18 mouse cellular contexts compared by ENCODE assay signal in the genomic region with DNA sequence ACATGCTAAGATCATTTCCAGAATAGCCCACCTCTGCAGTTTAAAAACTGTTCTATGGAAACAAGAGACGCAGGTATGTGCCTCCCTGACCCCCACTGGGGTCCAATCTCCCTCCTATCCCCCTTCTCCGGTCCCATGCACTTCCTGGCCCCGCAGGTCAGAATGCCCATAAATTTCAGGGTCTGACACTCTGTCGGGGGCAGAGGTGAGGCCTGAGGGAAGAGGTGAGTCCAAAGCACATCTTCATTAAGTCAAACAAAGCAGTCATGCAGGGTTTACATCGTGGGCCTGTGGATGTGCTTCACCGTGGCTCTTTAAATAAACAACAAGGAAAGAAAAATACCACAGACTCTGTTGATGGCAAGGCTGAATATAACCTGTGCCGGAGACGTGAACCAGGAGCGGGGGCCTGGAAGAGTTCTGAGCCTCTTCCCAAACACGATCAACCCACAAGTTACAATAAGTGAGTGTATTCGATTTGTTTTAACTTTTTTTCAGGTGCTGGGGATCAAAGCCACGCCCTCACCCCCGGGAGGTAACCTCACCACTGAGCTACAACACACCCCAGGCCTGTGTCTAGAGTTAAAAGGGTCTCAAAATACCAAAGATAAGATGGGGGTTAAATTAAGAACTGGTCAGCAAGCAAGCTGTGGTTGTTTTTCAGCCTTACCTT. TPM values are rescaled to one million over a fixed set of nuclear protein-coding genes. Genes with fewer than 3 reads are reported as not detected.
DNase-seq lines count a peak whose midpoint lies in the region; ATAC-seq and TF ChIP-seq lines count a peak whose summit lies in the region.
"Had no signal": no experiment of that assay in that cellular context is flagged by ENCODE, and none has a peak within 500 bp of the region (broad histone marks: within the 10 kb centered on the region; RNA-seq: fewer than 3 reads in every experiment).

No protein-coding gene starts in this region.

- in situ Hi-C loops in ES-E14 (cut with MboI; ENCODE audit: low sequenced_read_pairs in 2 of 2, unreplicated experiment in 2 of 2) = loop anchor here in 1 of 2 experiments (25.0 kb wide), 1 partner anchor 893 kb away; no protein-coding TSS in a partner anchor

- peak; percentile 86 for ATAC-seq in kidney, embryonic 16.5 days (ENCODE audit: low FRiP score, low TSS enrichment)
- ATAC-seq in limb, embryonic 11.5 days (ENCODE audit: insufficient number of reproducible peaks, low FRiP score, low TSS enrichment, low read depth) = no peak
- ATAC-seq: forebrain, embryonic 16.5 days; intestine, embryonic 15.5 days had no signal

- no peak overlapping the region for H3K9ac ChIP-seq in heart, adult 2 months (ENCODE audit: low read depth, low read length)
- H3K9ac ChIP-seq in kidney, embryonic 16.5 days (replicated peaks; ENCODE audit: low read length) = no peak overlapping the region
- 0 out of 2 replicates have a peak overlapping the region, but pooled peaks have one; percentile 5 for H3K9ac ChIP-seq in ES-E14 (ENCODE audit: insufficient read depth, low read depth, low read length, poor library complexity, severe bottlenecking)
- no peak overlapping the region for H3K9ac ChIP-seq in limb, embryonic 11.5 days (ENCODE audit: low read length)
- H3K9ac ChIP-seq: intestine, embryonic 15.5 days; neural tube, embryonic 13.5 days; stomach, embryonic 15.5 days had no signal

- peak overlapping the region; percentile 6; the same call in 1 of the 2 replicates for H3K4me3 ChIP-seq in heart, embryonic 10.5 days
- no peak overlapping the region for H3K4me3 ChIP-seq in heart, adult 2 months
- H3K4me3 ChIP-seq in kidney, embryonic 16.5 days (ENCODE audit: low read length) = no peak overlapping the region
- H3K4me3 ChIP-seq in ES-E14 (ENCODE audit: insufficient read depth in 1 of 2, low read depth in 1 of 2, low read length in 2 of 2, poor library complexity in 1 of 2, severe bottlenecking in 1 of 2) = 0 out of 4 replicates have a peak overlapping the region, but pooled peaks of 1 of the 2 experiments have one; percentile 10
- no peak overlapping the region for H3K4me3 ChIP-seq in limb, embryonic 11.5 days (ENCODE audit: low read depth, low read length)
- H3K4me3 ChIP-seq: intestine, embryonic 15.5 days; neural tube, embryonic 13.5 days; stomach, embryonic 15.5 days had no signal

- H3K36me3 ChIP-seq in heart, embryonic 10.5 days = no peaks in the 10 kb centered on the region
- no peaks in the 10 kb centered on the region for H3K36me3 ChIP-seq in heart, adult 2 months (ENCODE audit: control insufficient read depth, insufficient read depth, low read length)
- H3K36me3 ChIP-seq in kidney, embryonic 16.5 days (ENCODE audit: insufficient read depth, low read length) = no peaks in the 10 kb centered on the region
- H3K36me3 ChIP-seq in ES-E14 (ENCODE audit: control insufficient read depth, insufficient read depth, low read length, poor library complexity, severe bottlenecking) = no peaks in the 10 kb centered on the region
- H3K36me3 ChIP-seq in limb, embryonic 11.5 days (ENCODE audit: control insufficient read depth, insufficient read depth, low read length) = no peaks in the 10 kb centered on the region
- H3K36me3 ChIP-seq: intestine, embryonic 15.5 days; neural tube, embryonic 13.5 days; stomach, embryonic 15.5 days had no signal

- H3K4me2 ChIP-seq in kidney, embryonic 16.5 days (replicated peaks; ENCODE audit: low read depth, low read length) = no peak overlapping the region
- H3K4me2 ChIP-seq in limb, embryonic 11.5 days (ENCODE audit: low read depth, severe bottlenecking) = no peak overlapping the region
- H3K4me2 ChIP-seq: intestine, embryonic 15.5 days; liver, embryonic 11.5 days; neural tube, embryonic 13.5 days; stomach, embryonic 15.5 days had no signal

- H3K9me3 ChIP-seq in heart, embryonic 10.5 days = no peaks in the 10 kb centered on the region
- H3K9me3 ChIP-seq in kidney, embryonic 16.5 days (ENCODE audit: low read length) = no peaks in the 10 kb centered on the region
- H3K9me3 ChIP-seq in ES-E14 (ENCODE audit: control insufficient read depth, insufficient read depth, low read depth, low read length) = no peaks in the 10 kb centered on the region
- no peaks in the 10 kb centered on the region for H3K9me3 ChIP-seq in limb, embryonic 11.5 days (ENCODE audit: control insufficient read depth, low read length)
- H3K9me3 ChIP-seq: intestine, embryonic 15.5 days; neural tube, embryonic 13.5 days; stomach, embryonic 15.5 days had no signal

- intact Hi-C loops in heart, adult 2 months (cut with DNase I) = no loop called here
- intact Hi-C loops in left cerebral cortex, postnatal 10 days (cut with DNase I) = no loop called here

- no peak for DNase-seq in heart, embryonic 10.5 days (ENCODE audit: low spot score)
- no peak for DNase-seq in heart, adult 2 months
- DNase-seq in kidney, postnatal 25 days = no peak
- no peak for DNase-seq in ES-E14 (ENCODE audit: low read depth, low spot score)
- no peak for DNase-seq in limb, embryonic 11.5 days (ENCODE audit: low spot score)
- DNase-seq in left cerebral cortex, postnatal 10 days (ENCODE audit: extremely low spot score in 1 of 2, low spot score in 2 of 2) = no peak
- DNase-seq in cerebellum, adult 8-10 months = no peak
- DNase-seq: adrenal gland, postnatal 10 days; cerebellum, postnatal 14 days; thymus, postnatal 14 days had no signal

- 18% methylated on average over 13 of the region's 13 CpGs for WGBS in heart, embryonic 10.5 days
- 67% methylated on average over 13 of the region's 13 CpGs for WGBS in heart, adult 2 months
- WGBS in kidney, embryonic 16.5 days = 19% methylated on average over 13 of the region's 13 CpGs
- WGBS in limb, embryonic 11.5 days = 7% methylated on average over 13 of the region's 13 CpGs

- TF ChIP-seq EP300 in heart, adult 2 months (IDR thresholded peaks at IDR 0.05; ENCODE audit: insufficient read depth, low read depth, low read length) = no peak

- peak overlapping the region; percentile 76 for H3K27ac ChIP-seq in heart, embryonic 10.5 days
- no peak overlapping the region for H3K27ac ChIP-seq in heart, adult 2 months
- peak overlapping the region; percentile 17; the same call in 1 of the 2 replicates for H3K27ac ChIP-seq in kidney, embryonic 16.5 days (ENCODE audit: low read length)
- H3K27ac ChIP-seq in ES-E14 (ENCODE audit: insufficient read depth, low read depth, low read length, poor library complexity, severe bottlenecking) = no peak overlapping the region; the same call in 1 of the 2 replicates
- peak overlapping the region; percentile 64 for H3K27ac ChIP-seq in limb, embryonic 11.5 days (replicated peaks; ENCODE audit: low read depth, low read length)
- H3K27ac ChIP-seq: intestine, embryonic 15.5 days; neural tube, embryonic 13.5 days; stomach, embryonic 15.5 days had no signal

- no peak for TF ChIP-seq POLR2A in heart, adult 2 months (IDR thresholded peaks at IDR 0.05; ENCODE audit: insufficient read depth, low read depth, low read length)

- no peaks in the 10 kb centered on the region for H3K79me2 ChIP-seq in heart, adult 2 months (replicated peaks; ENCODE audit: control insufficient read depth, insufficient read depth, low read length)

- H3K4me1 ChIP-seq in heart, embryonic 10.5 days = peaks cover 19% of the 10 kb centered on the region
- H3K4me1 ChIP-seq in heart, adult 2 months (ENCODE audit: control insufficient read depth, insufficient read depth, low read length) = peaks cover 3% of the 10 kb centered on the region; the same call in 1 of the 2 replicates
- peaks cover 36% of the 10 kb centered on the region for H3K4me1 ChIP-seq in kidney, embryonic 16.5 days (ENCODE audit: insufficient read depth, low read length)
- peaks cover 2 to 8% of the 10 kb centered on the region in 2 experiments; a peak in 1 of 4 replicates for H3K4me1 ChIP-seq in ES-E14 (ENCODE audit: control insufficient read depth in 2 of 2, insufficient read depth in 2 of 2, low read length in 2 of 2, poor library complexity in 1 of 2)
- peaks cover 10% of the 10 kb centered on the region for H3K4me1 ChIP-seq in limb, embryonic 11.5 days (ENCODE audit: control insufficient read depth, insufficient read depth, low read length)
- H3K4me1 ChIP-seq: intestine, embryonic 15.5 days had no signal

- H3K27me3 ChIP-seq in heart, embryonic 10.5 days (ENCODE audit: insufficient read depth, poor library complexity, severe bottlenecking) = no peaks in the 10 kb centered on the region
- no peaks in the 10 kb centered on the region for H3K27me3 ChIP-seq in heart, adult 2 months (ENCODE audit: control insufficient read depth, insufficient read depth, low read length)
- H3K27me3 ChIP-seq in kidney, embryonic 16.5 days (ENCODE audit: insufficient read depth, low read length) = no peaks in the 10 kb centered on the region
- no peaks in the 10 kb centered on the region for H3K27me3 ChIP-seq in limb, embryonic 11.5 days (ENCODE audit: control insufficient read depth, insufficient read depth, low read length)
- H3K27me3 ChIP-seq: intestine, embryonic 15.5 days; stomach, embryonic 15.5 days had no signal

- TF ChIP-seq CTCF in heart, adult 2 months (IDR thresholded peaks at IDR 0.05) = no peak

TF ChIP-seq in ES-E14, 5 proteins besides CTCF, POLR2A, EP300 and RAD21:
- no peak for TF ChIP-seq CHD2 (IDR thresholded peaks at IDR 0.05; ENCODE audit: low read depth, low read length)
- TF ChIP-seq MAFK (IDR thresholded peaks at IDR 0.05; ENCODE audit: insufficient read depth, low read depth, low read length) = no peak

RNA-seq across cellular contexts. Expression of gene Dapl1, which starts 59.9 kb away (rescaled TPM):
- 0.50 TPM in 1 of 2 replicates, not detected in the other for polyA plus RNA-seq in heart, embryonic 10.5 days (2016; fragmentation: Nextera tagmentation; extraction: Ambion mirVana)
- total RNA-seq in heart, adult 2 months (2021) = not detected
- not detected in 2 replicates for polyA plus RNA-seq in heart, adult 2 months (2012; rRNA removed)
- polyA plus RNA-seq in kidney, embryonic 16.5 days (2015; fragmentation: Nextera tagmentation; extraction: Ambion mirVana) = 4.6 and 5.6 TPM in 2 replicates
- not detected in 2 replicates for total RNA-seq in ES-E14 (2012; rRNA removed)
- polyA plus RNA-seq in limb, embryonic 11.5 days (2014; fragmentation: Nextera tagmentation; extraction: Ambion mirVana) = 0.98 and 1.0 TPM in 2 replicates
- total RNA-seq in left cerebral cortex, postnatal 10 days (2021) = 1 to 10 TPM; 1.8 to 2.0 TPM
- total RNA-seq: gastrocnemius, adult 8-10 months had no signal
- polyA plus RNA-seq: forebrain, embryonic 16.5 days; neural tube, embryonic 13.5 days; small intestine, adult 2 months had no signal

Comparison
In these comparisons a context has a peak if more than half of its experiments do, and no peak if none do; other contexts are left out.
1. H3K27ac ChIP-seq: peak in heart, embryonic 10.5 days (single experiment), kidney, embryonic 16.5 days (single experiment) and limb, embryonic 11.5 days (single experiment); none in heart, adult 2 months (single experiment) and ES-E14 (single experiment).